Mouse (Mus musculus) small intestine, adult 2 months (tissue): ENCODE measurements around the gene Relt.

Experiments used
- CTCF ChIP-seq: fragments of 200-500 bp; IDR thresholded peaks from 2 replicates; pipeline ENCODE4 v1.5.1; 2012; ENCODE audit warnings: low read depth, mild to moderate bottlenecking, control low read depth, inconsistent platforms, low read length, moderate library complexity, mixed read lengths; ENCODE audit not compliant: insufficient replicate concordance, insufficient read length; ENCODE audit errors: extremely low read depth
- POLR2A ChIP-seq: fragments of 200-500 bp; IDR thresholded peaks from 2 replicates; pipeline ENCODE4 v1.6.1; 2012; ENCODE audit warnings: low read depth, mild to moderate bottlenecking, control low read depth, inconsistent platforms, low read length, moderate library complexity

GRCm38 (mm10) chr7:100847131-100847530 is 16.1 kb downstream of the Relt start:
- TF ChIP-seq CTCF (no peak), POLR2A (no peak)
